ENCODE assay signal across 11 mouse cellular contexts in the genomic region with DNA sequence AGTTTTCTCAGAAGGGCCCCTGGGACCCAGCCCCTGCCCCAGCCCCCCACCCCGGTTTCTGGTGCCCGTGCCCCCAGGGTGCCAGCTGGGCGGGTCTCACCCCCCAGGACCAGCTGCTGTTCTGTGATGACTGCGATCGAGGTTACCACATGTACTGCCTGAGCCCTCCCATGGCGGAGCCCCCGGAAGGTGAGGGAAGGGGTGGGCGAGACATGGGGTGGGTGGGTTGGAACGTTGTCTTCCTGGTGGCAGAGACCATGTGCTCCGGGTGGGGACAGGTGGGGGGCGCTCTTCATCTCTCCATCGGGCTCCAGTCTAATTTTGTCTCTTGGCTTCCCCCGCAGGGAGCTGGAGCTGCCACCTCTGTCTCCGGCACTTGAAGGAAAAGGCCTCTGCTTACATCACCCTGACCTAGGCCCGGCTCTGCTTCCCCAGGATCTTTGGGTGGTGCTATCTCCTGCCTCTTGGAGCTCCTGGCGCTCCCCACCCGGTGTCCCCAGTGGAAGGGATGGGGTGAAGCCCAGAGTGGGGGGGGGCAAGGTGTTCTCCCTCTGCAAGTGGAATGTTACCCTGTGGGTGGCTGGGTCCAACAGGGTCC. TPM values are rescaled to one million over a fixed set of nuclear protein-coding genes. Genes with fewer than 3 reads are reported as not detected.
DNase-seq lines count a peak whose midpoint lies in the region; ATAC-seq lines count a peak whose summit lies in the region.
"Had no signal": no experiment of that assay in that cellular context is flagged by ENCODE, and none has a peak within 500 bp of the region (broad histone marks: within the 10 kb centered on the region; RNA-seq: fewer than 3 reads in every experiment).

No protein-coding gene starts in this region.

- 50% methylated on average over 17 of the region's 17 CpGs for WGBS in heart, embryonic 10.5 days
- WGBS in midbrain, embryonic 10.5 days: 61% methylated on average over 17 of the region's 17 CpGs

- H3K27me3 ChIP-seq in heart, embryonic 10.5 days (ENCODE audit: insufficient read depth, poor library complexity, severe bottlenecking): peaks cover 43% of the 10 kb centered on the region; the same call in 1 of the 2 replicates
- H3K27me3 ChIP-seq in midbrain, embryonic 10.5 days (ENCODE audit: low read depth, poor library complexity, severe bottlenecking): peaks cover 7% of the 10 kb centered on the region
- H3K27me3 ChIP-seq: liver, embryonic 13.5 days had no signal

- H3K27ac ChIP-seq in heart, embryonic 10.5 days: peak overlapping the region; percentile 77
- H3K27ac ChIP-seq in midbrain, embryonic 10.5 days (replicated peaks): peak overlapping the region; percentile 94
- H3K27ac ChIP-seq: liver, embryonic 13.5 days had no signal

- H3K4me3 ChIP-seq in heart, embryonic 10.5 days: no peak overlapping the region
- H3K4me3 ChIP-seq in midbrain, embryonic 10.5 days: 0 out of 2 replicates have a peak overlapping the region, but pooled peaks have one; percentile 1
- H3K4me3 ChIP-seq: liver, embryonic 13.5 days had no signal

- no peak for ATAC-seq in inflammation-experienced regulatory T-cells, adult 6 months

- intact Hi-C loops in heart, postnatal 25 days (cut with DNase I): loop anchor here (5.0 kb wide), 1 partner anchor 206 kb away; no protein-coding TSS in a partner anchor

- H3K4me1 ChIP-seq in heart, embryonic 10.5 days: peaks cover 59% of the 10 kb centered on the region
- peaks cover 93% of the 10 kb centered on the region for H3K4me1 ChIP-seq in midbrain, embryonic 10.5 days

- H3K9me3 ChIP-seq in heart, embryonic 10.5 days: no peaks in the 10 kb centered on the region
- H3K9me3 ChIP-seq in midbrain, embryonic 10.5 days (replicated peaks): no peaks in the 10 kb centered on the region
- H3K9me3 ChIP-seq: liver, embryonic 13.5 days had no signal

- H3K36me3 ChIP-seq in heart, embryonic 10.5 days: no peaks in the 10 kb centered on the region
- H3K36me3 ChIP-seq in midbrain, embryonic 10.5 days: peaks cover 52% of the 10 kb centered on the region
- H3K36me3 ChIP-seq: liver, embryonic 13.5 days had no signal

- no peak for DNase-seq in heart, embryonic 10.5 days (ENCODE audit: low spot score)
- DNase-seq in heart, postnatal 25 days (ENCODE audit: low spot score): no peak
- peak; percentile 43 for DNase-seq in thymus, postnatal 4 days
- DNase-seq in thymus, postnatal 25 days: no peak
- DNase-seq in midbrain, embryonic 10.5 days (ENCODE audit: low spot score): no peak
- no peak for DNase-seq in urinary bladder, postnatal 36 days (ENCODE audit: low spot score in 2 of 2)
- no peak for DNase-seq in cerebellum, adult 8-10 months
- DNase-seq: heart, postnatal 10 days; liver, embryonic 13.5 days had no signal

RNA-seq across cellular contexts. Expression of a gene that starts 12.5 kb away (rescaled TPM):
- polyA plus RNA-seq in heart, embryonic 10.5 days (2016; fragmentation: Nextera tagmentation; extraction: Ambion mirVana): 2.5 and 8.7 TPM in 2 replicates
- total RNA-seq in heart, postnatal 25 days (2021): under 1 TPM in 1 of 2 experiments, not detected in 1; 0.53 TPM
- polyA plus RNA-seq in midbrain, embryonic 10.5 days (2016; fragmentation: Nextera tagmentation; extraction: Ambion mirVana): 38.8 and 55.4 TPM in 2 replicates
- polyA plus RNA-seq in inflammation-experienced regulatory T-cells, adult 6 months (2017; shearing (Covaris generic)): 1 to 10 TPM in 1 of 3 experiments, under 1 TPM in 1, not detected in 1; 0.13 to 1.2 TPM

RNA-seq across cellular contexts. Expression of a gene that starts 27.1 kb away (rescaled TPM):
- polyA plus RNA-seq in heart, embryonic 10.5 days (2016; fragmentation: Nextera tagmentation; extraction: Ambion mirVana): 6.4 and 13.8 TPM in 2 replicates
- total RNA-seq in heart, postnatal 25 days (2021): 1 to 10 TPM; 9.6 to 9.9 TPM
- 21.9 and 22.2 TPM in 2 replicates for polyA plus RNA-seq in midbrain, embryonic 10.5 days (2016; fragmentation: Nextera tagmentation; extraction: Ambion mirVana)
- not detected for polyA plus RNA-seq in inflammation-experienced regulatory T-cells, adult 6 months (2017; shearing (Covaris generic))

RNA-seq across cellular contexts. Expression of a gene that starts 34.5 kb away (rescaled TPM):
- polyA plus RNA-seq in heart, embryonic 10.5 days (2016; fragmentation: Nextera tagmentation; extraction: Ambion mirVana): 32.4 and 63.4 TPM in 2 replicates
- total RNA-seq in heart, postnatal 25 days (2021): 10 to 100 TPM; 33.5 to 37.1 TPM
- polyA plus RNA-seq in midbrain, embryonic 10.5 days (2016; fragmentation: Nextera tagmentation; extraction: Ambion mirVana): 20.5 and 20.8 TPM in 2 replicates
- 10 to 100 TPM; 58.9 to 90.9 (median 63.6) TPM for polyA plus RNA-seq in inflammation-experienced regulatory T-cells, adult 6 months (2017; shearing (Covaris generic))
- polyA plus RNA-seq: C2C12 had no signal
